In the genomic region with DNA sequence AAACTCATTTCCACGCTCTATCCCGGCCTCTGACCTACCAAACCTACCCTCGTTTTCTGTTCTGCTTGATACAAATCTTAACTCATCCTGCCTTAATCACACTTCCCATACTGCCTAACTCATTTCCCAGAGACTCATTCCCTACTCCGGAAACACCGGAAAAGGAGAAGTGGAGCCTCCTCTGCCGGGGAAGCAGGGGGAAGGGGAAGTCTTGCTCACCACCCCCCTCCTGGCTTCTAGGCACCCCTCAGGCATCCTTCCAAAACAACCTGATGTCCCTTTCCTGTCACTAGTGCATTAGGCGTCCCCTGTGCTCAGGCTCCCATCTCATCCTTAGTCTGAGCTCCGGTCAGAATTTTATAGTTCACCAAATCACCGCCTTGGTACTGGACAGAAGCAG, we compare ENCODE assay signal across 8 mouse cellular contexts. TPM values are rescaled to one million over a fixed set of nuclear protein-coding genes. Genes with fewer than 3 reads are reported as not detected.
DNase-seq lines count a peak whose midpoint lies in the region; ATAC-seq and TF ChIP-seq lines count a peak whose summit lies in the region.

No protein-coding gene starts in this region.

- peaks cover 42% of the 10 kb centered on the region for H3K4me1 ChIP-seq in forebrain, embryonic 14.5 days (ENCODE audit: control insufficient read depth, insufficient read depth, low read length)
- peaks cover 48% of the 10 kb centered on the region for H3K4me1 ChIP-seq in hindbrain, embryonic 15.5 days (replicated peaks)
- H3K4me1 ChIP-seq in liver, postnatal 0 days (ENCODE audit: insufficient read depth) = peaks cover 39% of the 10 kb centered on the region

- H3K4me2 ChIP-seq in forebrain, embryonic 14.5 days (ENCODE audit: low read length) = peak overlapping the region; percentile 15
- peak overlapping the region; percentile 34 for H3K4me2 ChIP-seq in hindbrain, embryonic 15.5 days
- H3K4me2 ChIP-seq in liver, postnatal 0 days (ENCODE audit: low read depth, low read length) = peak overlapping the region; percentile 23; the same call in 1 of the 2 replicates

- 0 out of 2 replicates have a peak, but pooled peaks cover 6% of the 10 kb centered on the region for H3K36me3 ChIP-seq in forebrain, embryonic 14.5 days (ENCODE audit: control insufficient read depth, insufficient read depth, low read length)
- H3K36me3 ChIP-seq in hindbrain, embryonic 15.5 days = no peaks in the 10 kb centered on the region
- H3K36me3 ChIP-seq in liver, postnatal 0 days (replicated peaks; ENCODE audit: insufficient read depth, low read length) = peaks cover 8% of the 10 kb centered on the region; the same call in 1 of the 2 replicates

- WGBS in forebrain, embryonic 14.5 days = 65% methylated on average over 9 of the region's 9 CpGs
- WGBS in hindbrain, embryonic 15.5 days = 65% methylated on average over 9 of the region's 9 CpGs
- WGBS in liver, postnatal 0 days (ENCODE audit: insufficient replicate concordance) = 64% methylated on average over 9 of the region's 9 CpGs

- TF ChIP-seq EP300 in liver, postnatal 0 days (IDR thresholded peaks at IDR 0.05; ENCODE audit: low read depth) = peak; percentile 29; the same call in 1 of the 2 replicates

- H3K9me3 ChIP-seq in forebrain, embryonic 14.5 days (replicated peaks; ENCODE audit: control insufficient read depth, low read length) = no peaks in the 10 kb centered on the region
- no peaks in the 10 kb centered on the region for H3K9me3 ChIP-seq in hindbrain, embryonic 15.5 days
- no peaks in the 10 kb centered on the region for H3K9me3 ChIP-seq in liver, postnatal 0 days (ENCODE audit: low read length)

- no peaks in the 10 kb centered on the region for H3K27me3 ChIP-seq in forebrain, embryonic 14.5 days (replicated peaks; ENCODE audit: control insufficient read depth, insufficient read depth, low read length)
- no peaks in the 10 kb centered on the region for H3K27me3 ChIP-seq in hindbrain, embryonic 15.5 days
- no peaks in the 10 kb centered on the region for H3K27me3 ChIP-seq in liver, postnatal 0 days (ENCODE audit: insufficient read depth, low read length)

- TF ChIP-seq CTCF in liver, postnatal 0 days (IDR thresholded peaks at IDR 0.05; ENCODE audit: low read depth) = no peak

- no peak for ATAC-seq in forebrain, embryonic 14.5 days
- no peak for ATAC-seq in hindbrain, embryonic 15.5 days (ENCODE audit: low FRiP score, low read depth)
- ATAC-seq in liver, postnatal 0 days = no peak
- ATAC-seq in CD4-positive, CD25-positive, alpha-beta regulatory T cell, adult 4 months = no peak

- H3K27ac ChIP-seq in forebrain, embryonic 14.5 days (ENCODE audit: low read depth, low read length) = peak overlapping the region; percentile 21; the same call in 1 of the 2 replicates
- H3K27ac ChIP-seq in hindbrain, embryonic 15.5 days (replicated peaks) = no peak overlapping the region
- 0 out of 2 replicates have a peak overlapping the region, but pooled peaks have one; percentile 32 for H3K27ac ChIP-seq in liver, postnatal 0 days (ENCODE audit: low read depth)

- H3K9ac ChIP-seq in forebrain, embryonic 14.5 days (ENCODE audit: low read length) = 0 out of 2 replicates have a peak overlapping the region, but pooled peaks have one; percentile 8
- H3K9ac ChIP-seq in hindbrain, embryonic 15.5 days = no peak overlapping the region
- no peak overlapping the region for H3K9ac ChIP-seq in liver, postnatal 0 days (replicated peaks)

- H3K4me3 ChIP-seq in forebrain, embryonic 14.5 days (ENCODE audit: low read depth, low read length) = no peak overlapping the region
- H3K4me3 ChIP-seq in hindbrain, embryonic 15.5 days = no peak overlapping the region
- H3K4me3 ChIP-seq in liver, postnatal 0 days (ENCODE audit: low read depth, low read length) = no peak overlapping the region

- peak; percentile 40 for DNase-seq in adrenal gland, postnatal 14 days
- no peak for DNase-seq in forebrain, embryonic 14.5 days (ENCODE audit: low spot score)
- no peak for DNase-seq in liver, postnatal 0 days
- DNase-seq in ovary, adult 18-20 months (ENCODE audit: low spot score) = no peak
- DNase-seq in spleen, postnatal 10 days (ENCODE audit: low spot score in 2 of 2) = no peak
- no peak for DNase-seq in urinary bladder, postnatal 14 days (ENCODE audit: low spot score)

RNA-seq across cellular contexts. Expression of a gene that starts 5.6 kb away (rescaled TPM):
- 95.7 and 116 TPM in 2 replicates for total RNA-seq in adrenal gland, postnatal 14 days (2021)
- 74.1 and 74.4 TPM in 2 replicates for polyA plus RNA-seq in forebrain, embryonic 14.5 days (2014; fragmentation: Nextera tagmentation; extraction: Ambion mirVana)
- 67.1 and 73.3 TPM in 2 replicates for polyA plus RNA-seq in hindbrain, embryonic 15.5 days (2015; fragmentation: Nextera tagmentation; extraction: Ambion mirVana)
- 52.2 and 64.6 TPM in 2 replicates for polyA plus RNA-seq in liver, postnatal 0 days (2015; fragmentation: Nextera tagmentation; extraction: Ambion mirVana)
- polyA plus RNA-seq in CD4-positive, CD25-positive, alpha-beta regulatory T cell, adult 4 months (2017; shearing (Covaris generic)) = 1 to 10 TPM; 7.0 to 8.0 TPM
